Mouse (Mus musculus): Measurements from ENCODE around the gene Ak7.

- TF ChIP-seq CTCF (IDR thresholded peaks at IDR 0.05; ENCODE audit: extremely low read depth, insufficient read depth, low read length) (peak; percentile 62), POLR2A (IDR thresholded peaks at IDR 0.05; ENCODE audit: extremely low read depth, insufficient read depth, low read length) (no peak)
Measured at GRCm38 (mm10) chr12:105722657-105723056, 16.9 kb downstream of the Ak7 start.
